Mouse (Mus musculus) limb, embryonic 11.5 days (tissue): ENCODE results near the gene Gm5737. TPM values are rescaled to one million over a fixed set of nuclear protein-coding genes. Genes with fewer than 3 reads are reported as not detected.
A peak's percentile ranks its signal among the peaks of the same experiment; 100 is the strongest.

ENCODE experiments used
- ATAC-seq: fragments of 200-750 bp; cut with Nextera tagmentation; 2 replicates; pipeline ENCODE4 v1.8.0; 2017; ENCODE audit warnings: low read depth; ENCODE audit not compliant: insufficient number of reproducible peaks, low FRiP score, low TSS enrichment
- DNase-seq: peaks from one replicate; pipeline ENCODE4 v3.0.0-alpha.2; 2015; ENCODE audit warnings: low spot score
- H3K27ac ChIP-seq: fragments of 300-500 bp; sonication (generic); replicated peaks from 2 replicates; pipeline ENCODE4 v1.5.1; 2014; ENCODE audit warnings: low read depth, mild to moderate bottlenecking, low read length
- H3K27me3 ChIP-seq: fragments of 300-500 bp; sonication (generic); 2 replicates; pipeline ENCODE4 v1.6.1; 2014; ENCODE audit warnings: mild to moderate bottlenecking, low read length, mixed read lengths; ENCODE audit not compliant: control insufficient read depth, insufficient read depth
- H3K36me3 ChIP-seq: fragments of 300-500 bp; sonication (generic); 2 replicates; pipeline ENCODE4 v1.6.1; 2014; ENCODE audit warnings: mild to moderate bottlenecking, low read length, moderate library complexity, mixed read lengths; ENCODE audit not compliant: control insufficient read depth, insufficient read depth
- H3K4me1 ChIP-seq: fragments of 300-500 bp; sonication (generic); 2 replicates; pipeline ENCODE4 v1.6.1; 2014; ENCODE audit warnings: low read length, mixed read lengths; ENCODE audit not compliant: control insufficient read depth, insufficient read depth
- H3K4me2 ChIP-seq: fragments of 300-500 bp; sonication (generic); 2 replicates; pipeline ENCODE4 v1.6.1; 2014; ENCODE audit warnings: low read depth, mild to moderate bottlenecking, moderate library complexity; ENCODE audit not compliant: severe bottlenecking
- H3K4me3 ChIP-seq: fragments of 300-500 bp; sonication (generic); 2 replicates; pipeline ENCODE4 v1.5.1; 2014; ENCODE audit warnings: low read depth, low read length
- H3K9ac ChIP-seq: fragments of 300-500 bp; sonication (generic); 2 replicates; pipeline ENCODE4 v1.6.1; 2014; ENCODE audit warnings: mild to moderate bottlenecking, low read length
- H3K9me3 ChIP-seq: fragments of 300-500 bp; sonication (generic); 2 replicates; pipeline ENCODE4 v1.6.1; 2016; ENCODE audit warnings: low read length; ENCODE audit not compliant: control insufficient read depth
- WGBS: fragments of 180-500 bp; shearing (Covaris S2); extraction: QIAGEN DNeasy Blood & Tissue Kit; methylation state at CpG from one replicate; pipeline ENCODE4 v1.1.7; 2014; 5-methylcytosine and 5-hydroxymethylcytosine counted together
- polyA plus RNA-seq: library from polyadenylated mRNA; unstranded; fragments of >200 nt; fragmentation: Nextera tagmentation; extraction: Ambion mirVana; gene quantifications from 2 replicates; pipeline ENCODE4 v1.2.1, GENCODE M21; 2014

Gene Gm5737
- polyA plus RNA-seq, result not detected in 2 replicates

GRCm38 (mm10) chr7:120811834-120812415 lies at the start of gene Gm5737:
Gm5737 (plus strand) TSS chr7:120812365.
- no peak within 1 kb of the TSS for H3K4me3 ChIP-seq
- 81% methylated on average over 6 of the region's 6 CpGs for WGBS
- H3K9ac ChIP-seq, result no peak within 1 kb of the TSS
- no peak within 1 kb of the TSS for H3K4me2 ChIP-seq
- no peak within 1 kb of the TSS for H3K27ac ChIP-seq
- H3K27me3 ChIP-seq, result peaks cover 4% of the 10 kb centered on the region; the same call in 1 of the 2 replicates
- H3K9me3 ChIP-seq, result no peaks in the 10 kb centered on the region
- ATAC-seq (no peak), DNase-seq (no peak)
- no peaks in the 10 kb centered on the region for H3K36me3 ChIP-seq
- no peaks in the 10 kb centered on the region for H3K4me1 ChIP-seq

GRCm38 (mm10) chr7:120767369-120767768 lies 44.8 kb upstream of the Gm5737 start:
- 4% methylated on average over 1 of the region's 1 CpGs for WGBS
- Histone ChIP-seq H3K27ac (no peak overlapping the region), H3K36me3 (no peaks in the 10 kb centered on the region), H3K4me3 (no peak overlapping the region), H3K4me2 (no peak overlapping the region), H3K9me3 (no peaks in the 10 kb centered on the region), H3K4me1 (peaks cover 7% of the 10 kb centered on the region; the same call in 1 of the 2 replicates), H3K9ac (no peak overlapping the region), H3K27me3 (no peaks in the 10 kb centered on the region)
- DNase-seq (peak; percentile 25), ATAC-seq (peak; percentile 67; the same call in 1 of the 2 replicates)

- Histone ChIP-seq H3K9ac (no peak overlapping the region), H3K36me3 (no peaks in the 10 kb centered on the region), H3K9me3 (no peaks in the 10 kb centered on the region), H3K4me3 (no peak overlapping the region), H3K27me3 (no peaks in the 10 kb centered on the region), H3K4me2 (no peak overlapping the region), H3K4me1 (peaks cover 7% of the 10 kb centered on the region; the same call in 1 of the 2 replicates), H3K27ac (no peak overlapping the region)
- DNase-seq (no peak), ATAC-seq (no peak)
- WGBS, result 55% methylated on average over 1 of the region's 1 CpGs
Observed at GRCm38 (mm10) chr7:120771389-120771788, 40.8 kb upstream of the Gm5737 start.

GRCm38 (mm10) chr7:120778012-120778411 lies 34.2 kb upstream of the Gm5737 start:
- Histone ChIP-seq H3K27me3 (no peaks in the 10 kb centered on the region), H3K9me3 (no peaks in the 10 kb centered on the region), H3K36me3 (no peaks in the 10 kb centered on the region), H3K4me1 (no peaks in the 10 kb centered on the region), H3K9ac (no peak overlapping the region), H3K4me2 (no peak overlapping the region), H3K4me3 (no peak overlapping the region), H3K27ac (no peak overlapping the region)
- ATAC-seq, result no peak
- 76% methylated on average over 2 of the region's 2 CpGs for WGBS
- no peak for DNase-seq

- H3K4me1 ChIP-seq, result no peaks in the 10 kb centered on the region
- no peaks in the 10 kb centered on the region for H3K27me3 ChIP-seq
- H3K27ac ChIP-seq, result no peak overlapping the region
- DNase-seq, result no peak
- H3K9me3 ChIP-seq, result no peaks in the 10 kb centered on the region
- H3K4me2 ChIP-seq, result no peak overlapping the region
- no peak overlapping the region for H3K9ac ChIP-seq
- 66% methylated on average over 4 of the region's 4 CpGs for WGBS
- H3K4me3 ChIP-seq, result no peak overlapping the region
- no peak for ATAC-seq
- no peaks in the 10 kb centered on the region for H3K36me3 ChIP-seq
Observed at GRCm38 (mm10) chr7:120795544-120795943, 16.6 kb upstream of the Gm5737 start.

GRCm38 (mm10) chr7:120796369-120796768 lies 15.8 kb upstream of the Gm5737 start:
- no peak overlapping the region for H3K4me2 ChIP-seq

GRCm38 (mm10) chr7:120803268-120803667 lies 8.9 kb upstream of the Gm5737 start:
- Histone ChIP-seq H3K4me2 (no peak overlapping the region), H3K9me3 (no peaks in the 10 kb centered on the region), H3K36me3 (no peaks in the 10 kb centered on the region), H3K4me3 (no peak overlapping the region), H3K27me3 (no peaks in the 10 kb centered on the region), H3K27ac (no peak overlapping the region), H3K9ac (no peak overlapping the region), H3K4me1 (no peaks in the 10 kb centered on the region)
- ATAC-seq (no peak), DNase-seq (no peak)
- WGBS, result 97% methylated on average over 2 of the region's 2 CpGs

More at GRCm38 (mm10) chr7:120796369-120796768, 15.8 kb upstream of the Gm5737 start:
- Histone ChIP-seq H3K36me3 (no peaks in the 10 kb centered on the region), H3K27ac (no peak overlapping the region), H3K9me3 (no peaks in the 10 kb centered on the region), H3K27me3 (no peaks in the 10 kb centered on the region), H3K4me3 (no peak overlapping the region), H3K9ac (no peak overlapping the region), H3K4me1 (no peaks in the 10 kb centered on the region)
- ATAC-seq, result no peak
- DNase-seq, result no peak
- 96% methylated on average over 3 of the region's 3 CpGs for WGBS

- 0 out of 2 replicates have a peak overlapping the region, but pooled peaks have one; percentile 34 for H3K9ac ChIP-seq
- H3K9me3 ChIP-seq, result no peaks in the 10 kb centered on the region
- no peak for DNase-seq
- H3K4me3 ChIP-seq, result peak overlapping the region; percentile 23; the same call in 1 of the 2 replicates
- no peaks in the 10 kb centered on the region for H3K36me3 ChIP-seq
- H3K27me3 ChIP-seq, result peaks cover 4% of the 10 kb centered on the region; the same call in 1 of the 2 replicates
- no peak for ATAC-seq
- 2% methylated on average over 23 of the region's 27 CpGs for WGBS
- H3K27ac ChIP-seq, result no peak overlapping the region
- peak overlapping the region; percentile 50 for H3K4me2 ChIP-seq
- no peaks in the 10 kb centered on the region for H3K4me1 ChIP-seq
Observed at GRCm38 (mm10) chr7:120809705-120810104, 2.5 kb upstream of the Gm5737 start.

GRCm38 (mm10) chr7:120817552-120817951 lies 5.4 kb downstream of the Gm5737 start:
- Histone ChIP-seq H3K36me3 (no peaks in the 10 kb centered on the region), H3K4me3 (no peak overlapping the region), H3K9ac (no peak overlapping the region), H3K27me3 (no peaks in the 10 kb centered on the region), H3K4me2 (no peak overlapping the region), H3K4me1 (no peaks in the 10 kb centered on the region), H3K27ac (no peak overlapping the region), H3K9me3 (no peaks in the 10 kb centered on the region)
- WGBS, result 93% methylated on average over 6 of the region's 6 CpGs
- no peak for DNase-seq
- ATAC-seq, result no peak
